ENCODE assay signal across 21 mouse cellular contexts in the genomic region with DNA sequence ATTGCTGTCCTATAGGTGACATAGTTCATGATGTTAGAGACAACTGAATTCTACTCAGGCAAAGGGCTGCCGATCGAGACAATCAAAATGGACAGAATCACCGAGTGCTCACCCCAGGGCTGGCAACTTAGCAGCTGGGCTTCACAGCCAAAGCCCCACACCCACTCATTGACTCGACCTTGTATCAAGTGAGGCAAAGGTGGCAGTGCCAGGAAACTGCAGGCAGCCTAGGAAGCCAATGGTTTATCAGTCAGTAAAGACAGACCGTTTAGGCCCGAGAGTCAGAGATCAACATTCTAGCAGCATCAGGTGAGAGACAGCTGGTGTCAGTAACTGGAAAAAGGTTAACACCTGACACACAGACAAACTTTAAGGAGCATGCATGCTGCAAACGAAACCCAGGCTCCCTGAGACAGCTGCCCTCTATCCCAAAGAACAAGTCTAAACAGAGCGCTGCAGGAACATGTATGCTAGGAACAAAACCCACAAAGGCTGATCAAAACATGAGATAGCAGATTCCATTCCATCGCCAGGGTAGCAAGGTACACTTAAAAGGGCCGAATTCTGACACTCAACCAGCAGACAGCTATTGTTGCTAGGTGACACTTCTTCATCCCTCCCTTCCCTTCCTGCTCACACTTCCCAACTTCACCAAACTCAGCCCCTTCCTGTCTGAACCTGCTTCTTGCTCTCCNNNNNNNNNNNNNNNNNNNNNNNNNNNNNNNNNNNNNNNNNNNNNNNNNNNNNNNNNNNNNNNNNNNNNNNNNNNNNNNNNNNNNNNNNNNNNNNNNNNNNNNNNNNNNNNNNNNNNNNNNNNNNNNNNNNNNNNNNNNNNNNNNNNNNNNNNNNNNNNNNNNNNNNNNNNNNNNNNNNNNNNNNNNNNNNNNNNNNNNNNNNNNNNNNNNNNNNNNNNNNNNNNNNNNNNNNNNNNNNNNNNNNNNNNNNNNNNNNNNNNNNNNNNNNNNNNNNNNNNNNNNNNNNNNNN. TPM values are rescaled to one million over a fixed set of nuclear protein-coding genes. Genes with fewer than 3 reads are reported as not detected.
DNase-seq lines count a peak whose midpoint lies in the region; ATAC-seq lines count a peak whose summit lies in the region.
"Had no signal": no experiment of that assay in that cellular context is flagged by ENCODE, and none has a peak within 500 bp of the region (broad histone marks: within the 10 kb centered on the region; RNA-seq: fewer than 3 reads in every experiment).

No protein-coding gene starts in this region.

- no peaks in the 10 kb centered on the region for H3K4me1 ChIP-seq in lung, embryonic 16.5 days (replicated peaks; ENCODE audit: control insufficient read depth, insufficient read depth, low read length)
- no peaks in the 10 kb centered on the region for H3K4me1 ChIP-seq in embryonic facial prominence, embryonic 14.5 days (ENCODE audit: control insufficient read depth, insufficient read depth, low read length)
- H3K4me1 ChIP-seq in stomach, embryonic 14.5 days (ENCODE audit: control insufficient read depth, insufficient read depth, low read length), result no peaks in the 10 kb centered on the region

- no peaks in the 10 kb centered on the region for H3K27me3 ChIP-seq in lung, embryonic 16.5 days (ENCODE audit: control insufficient read depth, insufficient read depth, low read depth, low read length)
- no peaks in the 10 kb centered on the region for H3K27me3 ChIP-seq in embryonic facial prominence, embryonic 14.5 days (replicated peaks; ENCODE audit: control insufficient read depth, insufficient read depth, low read length)
- no peaks in the 10 kb centered on the region for H3K27me3 ChIP-seq in stomach, embryonic 14.5 days (ENCODE audit: control insufficient read depth, insufficient read depth, low read length)
- H3K27me3 ChIP-seq: forebrain, embryonic 15.5 days; limb, embryonic 15.5 days; midbrain, embryonic 13.5 days; Patski had no signal

- peak; percentile 20; the same call in 1 of the 2 replicates for ATAC-seq in lung, embryonic 16.5 days (ENCODE audit: low read depth)
- ATAC-seq in embryonic facial prominence, embryonic 14.5 days (ENCODE audit: low read depth), result peak; percentile 63; the same call in 1 of the 2 replicates
- peak; percentile 33; the same call in 1 of the 2 replicates for ATAC-seq in stomach, embryonic 14.5 days (ENCODE audit: insufficient number of reproducible peaks, insufficient read depth, low FRiP score, low read depth)
- ATAC-seq: forebrain, embryonic 15.5 days; midbrain, embryonic 13.5 days; Patski had no signal

- intact Hi-C loops in heart, postnatal 25 days (cut with DNase I), result loop anchor here (5.0 kb wide), 1 partner anchor 83 kb away; the partner anchor contains the start of gene Kpna3

- H3K4me2 ChIP-seq in lung, embryonic 16.5 days (ENCODE audit: low read depth, low read length), result no peak overlapping the region
- H3K4me2 ChIP-seq in embryonic facial prominence, embryonic 14.5 days (ENCODE audit: low read depth, low read length), result no peak overlapping the region
- H3K4me2 ChIP-seq in stomach, embryonic 14.5 days (replicated peaks; ENCODE audit: low read depth, low read length), result no peak overlapping the region
- H3K4me2 ChIP-seq: forebrain, embryonic 15.5 days; limb, embryonic 15.5 days; midbrain, embryonic 13.5 days had no signal

- DNase-seq in heart, adult 11 months, result peak; percentile 90
- DNase-seq in heart, postnatal 25 days (ENCODE audit: low spot score), result no peak
- DNase-seq in lung, postnatal 14 days, result no peak
- peak; percentile 73 for DNase-seq in embryonic facial prominence, embryonic 14.5 days (ENCODE audit: low spot score)
- no peak for DNase-seq in T-cell, adult 2 months (ENCODE audit: low spot score)
- DNase-seq in layer of hippocampus, adult 11-12 months (ENCODE audit: low spot score), result no peak
- DNase-seq: adrenal gland, adult 8-10 months; kidney, adult 8-10 months; kidney, postnatal 36 days; lung, adult 18-20 months; lung, postnatal 4 days; right cerebral cortex, postnatal 25 days had no signal

- no peak overlapping the region for H3K9ac ChIP-seq in lung, embryonic 16.5 days (ENCODE audit: low read length)
- H3K9ac ChIP-seq in embryonic facial prominence, embryonic 14.5 days (ENCODE audit: low read depth, low read length), result no peak overlapping the region
- H3K9ac ChIP-seq in stomach, embryonic 14.5 days (replicated peaks; ENCODE audit: low read depth, low read length), result no peak overlapping the region
- H3K9ac ChIP-seq: forebrain, embryonic 15.5 days; limb, embryonic 15.5 days; midbrain, embryonic 13.5 days had no signal

- H3K9me3 ChIP-seq in lung, embryonic 16.5 days (ENCODE audit: control insufficient read depth, low read length), result no peaks in the 10 kb centered on the region
- H3K9me3 ChIP-seq in embryonic facial prominence, embryonic 14.5 days (ENCODE audit: control insufficient read depth, low read length), result no peaks in the 10 kb centered on the region
- no peaks in the 10 kb centered on the region for H3K9me3 ChIP-seq in stomach, embryonic 14.5 days (ENCODE audit: control insufficient read depth, low read depth, low read length)
- H3K9me3 ChIP-seq: forebrain, embryonic 15.5 days; heart, embryonic 10.5 days; limb, embryonic 15.5 days; midbrain, embryonic 13.5 days had no signal

- H3K4me3 ChIP-seq in lung, embryonic 16.5 days (ENCODE audit: low read length), result no peak overlapping the region
- H3K4me3 ChIP-seq in embryonic facial prominence, embryonic 14.5 days (ENCODE audit: low read depth, low read length), result no peak overlapping the region
- no peak overlapping the region for H3K4me3 ChIP-seq in stomach, embryonic 14.5 days (ENCODE audit: low read depth, low read length)
- H3K4me3 ChIP-seq: erythroblast, embryonic 14.5 days; forebrain, embryonic 15.5 days; heart, embryonic 10.5 days; limb, embryonic 15.5 days; midbrain, embryonic 13.5 days had no signal

- no peak overlapping the region for H3K27ac ChIP-seq in lung, embryonic 16.5 days (ENCODE audit: low read length)
- no peak overlapping the region; the same call in 1 of the 2 replicates for H3K27ac ChIP-seq in embryonic facial prominence, embryonic 14.5 days (replicated peaks; ENCODE audit: low read depth, low read length)
- H3K27ac ChIP-seq in stomach, embryonic 14.5 days (ENCODE audit: low read length), result no peak overlapping the region
- H3K27ac ChIP-seq: forebrain, embryonic 15.5 days; heart, embryonic 10.5 days; limb, embryonic 15.5 days; midbrain, embryonic 13.5 days had no signal

- H3K36me3 ChIP-seq in lung, embryonic 16.5 days (ENCODE audit: control insufficient read depth, insufficient read depth, low read length), result no peaks in the 10 kb centered on the region
- no peaks in the 10 kb centered on the region for H3K36me3 ChIP-seq in embryonic facial prominence, embryonic 14.5 days (ENCODE audit: control insufficient read depth, insufficient read depth, low read length)
- H3K36me3 ChIP-seq in stomach, embryonic 14.5 days (ENCODE audit: control insufficient read depth, insufficient read depth, low read length), result no peaks in the 10 kb centered on the region
- H3K36me3 ChIP-seq: forebrain, embryonic 15.5 days; heart, embryonic 10.5 days; limb, embryonic 15.5 days; midbrain, embryonic 13.5 days had no signal

- 60% methylated on average over 10 of the region's 10 CpGs for WGBS in lung, embryonic 16.5 days
- WGBS in embryonic facial prominence, embryonic 14.5 days, result 75% methylated on average over 10 of the region's 10 CpGs
- WGBS in stomach, embryonic 14.5 days, result 49% methylated on average over 10 of the region's 10 CpGs

RNA-seq across cellular contexts. Expression of gene Ebpl, which starts 5.7 kb away (rescaled TPM):
- 1 to 10 TPM; 1.3 TPM for total RNA-seq in heart, postnatal 25 days (2021)
- 7.3 TPM in 2 replicates for polyA plus RNA-seq in lung, embryonic 16.5 days (2015; fragmentation: Nextera tagmentation; extraction: Ambion mirVana)
- 11.9 and 12.1 TPM in 2 replicates for polyA plus RNA-seq in embryonic facial prominence, embryonic 14.5 days (2014; fragmentation: Nextera tagmentation; extraction: Ambion mirVana)
- polyA plus RNA-seq in stomach, embryonic 14.5 days (2014; fragmentation: Nextera tagmentation; extraction: Ambion mirVana), result 9.2 and 10.1 TPM in 2 replicates

RNA-seq across cellular contexts. Expression of gene Arl11, which starts 45.0 kb away (rescaled TPM):
- total RNA-seq in heart, postnatal 25 days (2021), result 1 to 10 TPM; 1.2 to 1.8 TPM
- polyA plus RNA-seq in lung, embryonic 16.5 days (2015; fragmentation: Nextera tagmentation; extraction: Ambion mirVana), result 1.2 and 2.0 TPM in 2 replicates
- 1.7 and 1.8 TPM in 2 replicates for polyA plus RNA-seq in embryonic facial prominence, embryonic 14.5 days (2014; fragmentation: Nextera tagmentation; extraction: Ambion mirVana)
- polyA plus RNA-seq in stomach, embryonic 14.5 days (2014; fragmentation: Nextera tagmentation; extraction: Ambion mirVana), result 0.90 and 1.5 TPM in 2 replicates
- polyA plus RNA-seq: C2C12; erythroblast, embryonic 14.5 days; Patski had no signal

Comparison
In these comparisons a context has a peak if more than half of its experiments do, and no peak if none do; other contexts are left out.
1. DNase-seq: peak in heart, adult 11 months (single experiment) and embryonic facial prominence, embryonic 14.5 days (single experiment); none in heart, postnatal 25 days (single experiment), lung, postnatal 14 days (single experiment), T-cell, adult 2 months (single experiment) and layer of hippocampus, adult 11-12 months (single experiment).
2. Peak in every context shown above with its lines, with median percentiles within 50 percentile points of each other: ATAC-seq.